Mouse (Mus musculus): ENCODE measurements at regions not wholly inside any gene's neighbourhood (a gene's known extent, or its start where the extent isn't known, plus 50 kb on each side); places are given as distances from the start of the nearest gene placed in this dataset.

- Histone ChIP-seq H3K9ac (ENCODE audit: control insufficient read depth, low read depth, low read length, poor library complexity, severe bottlenecking) (no peak overlapping the region), H3K27ac (ENCODE audit: control insufficient read depth, low read depth, low read length) (no peak overlapping the region), H3K79me2 (ENCODE audit: control insufficient read depth, insufficient read depth, low read length, poor library complexity) (no peaks in the 10 kb centered on the region), H3K4me1 (ENCODE audit: control insufficient read depth in 1 of 2, insufficient read depth in 2 of 2, low read length in 2 of 2) (no peaks in the 10 kb centered on the region), H3K4me3 (ENCODE audit: control insufficient read depth in 1 of 2, insufficient read depth in 1 of 2, low read depth in 2 of 2, low read length in 2 of 2) (no peak overlapping the region), H3K36me3 (ENCODE audit: control insufficient read depth in 1 of 2, insufficient read depth in 2 of 2, low read length in 2 of 2) (no peaks in the 10 kb centered on the region), H3K9me3 (replicated peaks; ENCODE audit: insufficient read depth, low read length) (no peaks in the 10 kb centered on the region), H3K27me3 (ENCODE audit: control insufficient read depth in 1 of 2, insufficient read depth in 2 of 2, low read length in 2 of 2) (no peaks in the 10 kb centered on the region)
- DNase-seq (ENCODE audit: low read depth, low spot score) = no peak
- TF ChIP-seq MEF2A (IDR thresholded peaks at IDR 0.05; ENCODE audit: extremely low read depth, insufficient replicate concordance, low read depth, low read length, poor library complexity, severe bottlenecking) (no peak), TCF12 (IDR thresholded peaks at IDR 0.05; ENCODE audit: low read depth, low read length) (no peak), ELF1 (IDR thresholded peaks at IDR 0.05; ENCODE audit: low read depth, low read length) (no peak), HCFC1 (IDR thresholded peaks at IDR 0.05; ENCODE audit: low read depth, low read length) (no peak), ZMIZ1 (IDR thresholded peaks at IDR 0.05; ENCODE audit: low read depth, low read length) (no peak), POLR2AphosphoS5 (IDR thresholded peaks at IDR 0.05; ENCODE audit: borderline replicate concordance, low read depth, low read length) (no peak), TAL1 (IDR thresholded peaks at IDR 0.05; ENCODE audit: low read length) (no peak), ETS1 (IDR thresholded peaks at IDR 0.05; ENCODE audit: low read depth, low read length) (no peak), CHD2 (IDR thresholded peaks at IDR 0.05; ENCODE audit: low read length) (no peak)
Measured at GRCm38 (mm10) chr7:95710088-95710487, 461.0 kb upstream of the Tenm4 start.

GRCm38 (mm10) chr7:95720083-95720482 is 451.0 kb upstream of the Tenm4 start:
- H3K4me3 ChIP-seq (ENCODE audit: control insufficient read depth in 1 of 2, insufficient read depth in 1 of 2, low read depth in 2 of 2, low read length in 2 of 2) = no peak overlapping the region
- H3K4me1 ChIP-seq (ENCODE audit: control insufficient read depth in 1 of 2, insufficient read depth in 2 of 2, low read length in 2 of 2) = no peaks in the 10 kb centered on the region
- no peaks in the 10 kb centered on the region for H3K27me3 ChIP-seq (ENCODE audit: control insufficient read depth in 1 of 2, insufficient read depth in 2 of 2, low read length in 2 of 2)
- no peak for TF ChIP-seq POLR2AphosphoS5 (IDR thresholded peaks at IDR 0.05; ENCODE audit: borderline replicate concordance, low read depth, low read length)
- TF ChIP-seq MXI1 (IDR thresholded peaks at IDR 0.05; ENCODE audit: low read depth, low read length) = no peak
- TF ChIP-seq TBP (IDR thresholded peaks at IDR 0.05; ENCODE audit: low read depth, low read length) = no peak
- no peaks in the 10 kb centered on the region for H3K36me3 ChIP-seq (ENCODE audit: control insufficient read depth in 1 of 2, insufficient read depth in 2 of 2, low read length in 2 of 2)
- H3K79me2 ChIP-seq (ENCODE audit: control insufficient read depth, insufficient read depth, low read length, poor library complexity) = no peaks in the 10 kb centered on the region
- H3K27ac ChIP-seq (ENCODE audit: control insufficient read depth, low read depth, low read length) = no peak overlapping the region
- no peak overlapping the region for H3K9ac ChIP-seq (ENCODE audit: control insufficient read depth, low read depth, low read length, poor library complexity, severe bottlenecking)
- no peaks in the 10 kb centered on the region for H3K9me3 ChIP-seq (replicated peaks; ENCODE audit: insufficient read depth, low read length)
- DNase-seq (ENCODE audit: low read depth, low spot score) = no peak

- TF ChIP-seq UBTF (IDR thresholded peaks at IDR 0.05; ENCODE audit: borderline replicate concordance, insufficient read depth, low read depth, low read length) = no peak
- no peak for TF ChIP-seq USF2 (IDR thresholded peaks at IDR 0.05; ENCODE audit: borderline replicate concordance in 1 of 2, insufficient read depth in 1 of 2, low read depth in 1 of 2, low read length in 2 of 2)
- TF ChIP-seq POLR2AphosphoS2 (IDR thresholded peaks at IDR 0.05; ENCODE audit: low read length) = no peak
- H3K79me2 ChIP-seq (ENCODE audit: control insufficient read depth, insufficient read depth, low read length, poor library complexity) = no peaks in the 10 kb centered on the region
- H3K4me3 ChIP-seq (ENCODE audit: control insufficient read depth in 1 of 2, insufficient read depth in 1 of 2, low read depth in 2 of 2, low read length in 2 of 2) = no peak overlapping the region
- H3K4me1 ChIP-seq (ENCODE audit: control insufficient read depth in 1 of 2, insufficient read depth in 2 of 2, low read length in 2 of 2) = no peaks in the 10 kb centered on the region
- H3K9ac ChIP-seq (ENCODE audit: control insufficient read depth, low read depth, low read length, poor library complexity, severe bottlenecking) = no peak overlapping the region
- no peak for DNase-seq (ENCODE audit: low read depth, low spot score)
- no peaks in the 10 kb centered on the region for H3K9me3 ChIP-seq (replicated peaks; ENCODE audit: insufficient read depth, low read length)
- no peaks in the 10 kb centered on the region for H3K36me3 ChIP-seq (ENCODE audit: control insufficient read depth in 1 of 2, insufficient read depth in 2 of 2, low read length in 2 of 2)
- H3K27me3 ChIP-seq (ENCODE audit: control insufficient read depth in 1 of 2, insufficient read depth in 2 of 2, low read length in 2 of 2) = no peaks in the 10 kb centered on the region
- no peak overlapping the region for H3K27ac ChIP-seq (ENCODE audit: control insufficient read depth, low read depth, low read length)
Measured at GRCm38 (mm10) chr7:95725716-95726487, 445.1 kb upstream of the Tenm4 start.
